Mouse (Mus musculus) naive thymus-derived CD4-positive, alpha-beta T cell, adult 2 months (primary cell): ENCODE measurements around the gene Zfp775.
"Not testable (repeated sequence)": the region's sequence is repeated elsewhere in the genome, so short reads cannot be mapped to it uniquely, and the experiment has no call there.

Source experiments
- DNase-seq: peaks from one replicate; pipeline ENCODE4 v3.0.0-alpha.2; 2011; ENCODE audit warnings: low read depth

Zfp775 gene

DNA sequence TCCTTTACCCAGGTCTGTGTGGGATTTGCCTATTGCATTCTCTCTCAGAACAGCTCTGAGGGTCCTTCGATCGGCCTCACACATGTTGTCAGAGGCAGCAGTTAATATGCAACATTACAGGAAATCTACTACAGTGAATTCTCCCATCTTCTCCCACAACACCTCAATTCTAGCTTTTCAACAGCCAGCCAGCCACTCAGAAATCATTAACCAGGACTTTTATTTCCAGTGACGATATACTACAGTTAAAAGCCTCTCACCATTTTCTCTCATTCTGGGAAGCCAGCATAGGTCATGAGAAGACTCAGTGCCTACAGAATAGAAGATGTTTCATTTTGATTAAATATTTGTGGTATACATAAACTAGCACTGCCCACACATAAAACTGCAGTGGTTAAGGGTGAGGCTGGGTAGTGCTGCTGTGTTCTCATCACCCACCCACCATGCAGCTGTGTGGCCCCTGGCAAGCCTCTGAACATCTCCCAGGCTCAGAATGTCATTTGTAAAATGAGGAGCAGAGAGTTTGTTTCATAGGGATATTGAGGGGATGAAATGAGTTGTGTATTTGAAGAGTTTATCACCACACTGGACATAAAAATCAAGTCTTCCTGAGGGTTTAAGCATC, 10.5 kb upstream of the Zfp775 start:
- DNase-seq = no peak

DNA sequence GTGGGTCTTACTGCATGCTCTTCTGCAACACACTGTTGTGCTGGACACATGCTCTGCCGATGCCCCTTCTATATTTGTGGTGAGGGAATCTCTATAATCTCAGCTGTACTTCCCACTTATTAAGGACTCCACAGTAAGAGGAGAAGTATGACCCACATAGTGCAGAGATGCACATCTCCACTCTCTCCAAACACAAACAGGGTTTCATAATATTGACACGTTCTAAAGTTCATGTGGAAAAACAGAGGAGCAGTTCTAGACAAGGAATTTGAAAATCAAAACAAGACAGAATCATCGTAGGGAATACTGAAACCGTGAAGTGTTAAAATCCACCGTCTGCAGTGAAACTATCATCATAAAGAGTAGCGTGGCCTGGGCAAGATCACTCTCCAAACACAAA, 10.0 kb upstream of the Zfp775 start:
- no peak for DNase-seq

DNA sequence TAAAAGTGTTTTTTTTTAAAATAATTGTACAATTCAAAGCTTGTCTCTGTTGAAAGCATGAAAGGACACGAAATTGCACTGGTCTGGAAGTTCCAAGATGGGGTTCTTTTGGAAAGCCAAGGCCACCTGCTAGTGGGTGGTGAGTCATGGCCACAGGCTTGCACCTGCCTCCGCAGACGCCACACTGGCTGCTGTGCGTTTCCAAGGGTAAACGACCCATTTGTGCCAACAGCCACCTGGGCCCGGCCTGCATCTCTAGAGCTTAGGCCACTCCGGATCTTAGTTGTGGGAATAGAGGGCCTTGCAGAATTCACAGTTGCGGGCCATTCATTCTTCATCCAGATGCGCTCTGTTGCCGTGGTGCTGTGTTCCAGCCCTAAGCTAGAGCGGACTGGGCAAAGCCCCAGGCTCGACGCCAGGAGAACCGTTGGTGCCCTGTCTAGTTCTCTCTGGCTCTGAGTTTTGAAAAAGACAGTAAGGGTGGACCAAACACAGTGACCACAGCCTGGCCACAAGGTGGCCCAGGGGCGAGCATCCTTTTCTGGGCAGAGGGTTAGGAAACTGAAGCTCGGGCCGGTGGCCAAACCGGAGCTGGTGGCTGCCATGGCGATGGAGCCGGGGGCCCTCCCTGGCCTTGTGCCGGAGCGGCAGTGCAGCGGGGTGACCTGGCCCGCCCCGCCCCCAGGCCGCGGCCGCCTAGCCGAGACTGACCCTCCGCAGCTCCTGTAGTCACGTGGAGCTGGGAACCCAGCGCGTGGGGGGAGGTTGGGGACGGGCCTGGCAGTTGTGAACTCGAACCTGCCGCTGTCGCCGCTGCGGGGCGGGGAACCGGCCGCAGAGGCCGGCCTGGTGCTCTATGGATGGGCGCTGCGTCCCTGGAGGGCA, 8.5 kb upstream of the Zfp775 start, which contains the start of the genes Repin1 and Gm44965:
TSS of gene Repin1 (plus strand) at position 726 of the 885 bp plus-strand sequence.
TSS of gene Gm44965 (plus strand) at position 784 of the 885 bp plus-strand sequence.
- DNase-seq = peak; percentile 66

DNA sequence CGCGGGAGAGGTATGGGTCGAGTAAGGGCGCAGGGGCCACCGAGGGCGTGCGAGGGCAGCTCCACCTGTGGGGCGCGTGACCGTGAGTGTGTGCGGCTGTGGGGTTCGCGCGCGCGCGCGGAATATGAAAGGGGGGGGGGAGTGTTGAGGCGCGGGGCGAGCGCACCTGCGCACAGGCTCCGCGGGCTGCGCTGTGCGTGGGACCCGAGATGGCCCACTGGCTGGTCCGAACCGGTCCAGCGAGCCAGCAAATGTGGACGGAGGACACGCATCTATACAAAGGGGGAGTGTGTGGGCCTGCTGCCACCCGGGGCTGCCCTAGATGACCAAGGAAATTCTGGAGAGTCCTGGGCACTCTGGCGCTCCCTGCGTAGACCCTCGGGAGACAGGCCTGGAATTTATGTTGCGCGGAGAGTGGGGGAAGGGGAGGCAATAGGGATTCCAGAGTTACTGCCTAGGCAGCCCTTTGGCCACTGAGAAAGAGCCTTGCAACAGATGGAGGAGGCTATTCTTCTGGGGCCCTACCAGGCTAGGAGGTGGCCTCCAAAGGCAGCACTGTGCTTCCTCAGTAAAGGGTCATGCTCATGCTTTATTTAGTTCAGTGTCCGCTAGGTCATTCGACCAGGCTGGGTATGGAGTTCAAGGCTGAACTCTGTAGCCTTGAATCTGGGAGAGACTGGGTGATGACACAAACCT, 7.7 kb upstream of the Zfp775 start:
- DNase-seq = peak; percentile 24

DNA sequence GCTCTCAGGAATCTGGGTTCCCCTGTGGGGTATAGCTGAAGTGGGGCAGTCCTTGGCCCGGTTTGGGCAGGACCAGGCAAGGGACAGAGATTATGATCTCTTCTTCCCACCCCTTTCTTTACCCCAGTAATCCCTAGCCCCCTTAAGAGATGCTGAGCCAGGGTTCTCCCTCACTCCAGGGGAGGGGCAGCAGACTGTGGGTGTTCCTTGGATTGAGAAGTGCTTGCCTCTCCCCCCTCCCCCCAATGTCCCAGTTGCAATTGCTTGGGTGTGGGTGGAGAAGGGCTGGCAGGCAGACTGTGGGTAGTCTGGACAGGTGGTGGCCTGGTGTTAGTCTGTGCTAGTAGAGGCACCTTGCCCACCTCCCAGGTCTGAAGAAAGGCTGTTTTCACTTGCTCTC, 6.6 kb upstream of the Zfp775 start:
- no peak for DNase-seq

DNA sequence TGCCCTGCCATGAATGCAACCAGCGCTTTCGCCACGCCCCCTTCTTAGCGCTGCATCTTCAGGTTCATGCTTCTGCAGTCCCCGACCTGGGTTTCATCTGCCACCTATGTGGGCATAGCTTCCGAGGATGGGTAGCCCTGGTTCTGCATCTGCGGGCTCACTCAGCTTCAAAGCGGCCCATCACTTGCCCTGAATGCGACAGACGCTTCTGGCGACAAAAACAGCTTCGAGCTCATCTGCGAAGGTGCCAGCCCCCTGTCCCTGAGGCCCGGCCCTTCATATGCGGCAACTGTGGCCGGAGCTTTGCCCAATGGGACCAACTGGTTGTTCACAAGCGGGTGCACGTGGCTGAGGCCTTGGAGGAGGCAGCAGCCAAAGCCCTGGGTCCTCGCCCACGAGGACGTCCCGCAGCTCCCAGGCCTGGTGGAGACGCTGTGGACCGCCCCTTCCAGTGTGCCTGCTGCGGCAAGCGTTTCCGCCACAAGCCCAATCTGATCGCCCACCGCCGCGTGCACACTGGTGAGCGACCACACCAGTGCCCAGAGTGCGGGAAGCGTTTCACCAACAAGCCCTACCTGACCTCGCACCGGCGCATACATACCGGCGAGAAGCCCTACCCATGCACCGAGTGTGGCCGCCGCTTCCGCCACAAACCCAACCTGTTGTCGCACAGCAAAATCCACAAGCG, 5.2 kb upstream of the Zfp775 start:
- DNase-seq = no peak

DNA sequence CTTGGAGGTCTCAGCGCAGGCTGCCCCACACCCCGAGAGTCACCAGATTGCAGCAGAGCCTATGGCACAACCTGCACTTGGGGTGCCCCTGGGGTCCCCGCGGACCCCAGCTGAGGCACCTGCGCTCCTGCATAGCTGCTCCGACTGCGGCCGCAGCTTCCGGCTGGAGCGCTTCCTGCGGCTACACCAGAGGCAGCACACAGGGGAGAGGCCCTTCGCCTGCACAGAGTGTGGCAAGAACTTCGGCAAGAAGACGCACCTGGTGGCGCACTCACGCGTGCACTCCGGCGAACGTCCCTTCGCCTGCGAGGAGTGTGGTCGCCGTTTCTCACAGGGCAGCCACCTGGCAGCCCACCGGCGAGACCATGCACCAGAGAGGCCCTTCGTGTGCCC, 4.6 kb upstream of the Zfp775 start:
- DNase-seq = no peak

DNA sequence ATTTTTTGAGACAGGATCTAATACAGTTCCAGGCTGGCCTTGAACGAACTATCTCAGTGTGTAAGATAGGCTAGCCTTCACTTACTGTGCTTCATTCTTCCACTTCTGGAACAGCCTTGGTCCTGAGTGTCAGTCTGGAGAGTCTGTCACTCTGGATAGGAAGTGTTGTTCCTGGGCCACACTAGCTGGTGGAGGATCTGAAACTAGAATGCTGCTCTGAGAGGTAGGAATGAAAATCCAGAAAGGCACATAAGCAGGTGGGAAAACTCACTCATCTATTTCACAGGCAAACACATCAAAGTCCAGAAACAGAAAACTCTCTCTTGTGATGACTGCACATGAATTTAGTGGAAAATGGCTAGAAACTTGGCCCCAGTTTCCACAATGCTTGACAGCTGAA, 1.3 kb upstream of the Zfp775 start:
- no peak for DNase-seq

DNA sequence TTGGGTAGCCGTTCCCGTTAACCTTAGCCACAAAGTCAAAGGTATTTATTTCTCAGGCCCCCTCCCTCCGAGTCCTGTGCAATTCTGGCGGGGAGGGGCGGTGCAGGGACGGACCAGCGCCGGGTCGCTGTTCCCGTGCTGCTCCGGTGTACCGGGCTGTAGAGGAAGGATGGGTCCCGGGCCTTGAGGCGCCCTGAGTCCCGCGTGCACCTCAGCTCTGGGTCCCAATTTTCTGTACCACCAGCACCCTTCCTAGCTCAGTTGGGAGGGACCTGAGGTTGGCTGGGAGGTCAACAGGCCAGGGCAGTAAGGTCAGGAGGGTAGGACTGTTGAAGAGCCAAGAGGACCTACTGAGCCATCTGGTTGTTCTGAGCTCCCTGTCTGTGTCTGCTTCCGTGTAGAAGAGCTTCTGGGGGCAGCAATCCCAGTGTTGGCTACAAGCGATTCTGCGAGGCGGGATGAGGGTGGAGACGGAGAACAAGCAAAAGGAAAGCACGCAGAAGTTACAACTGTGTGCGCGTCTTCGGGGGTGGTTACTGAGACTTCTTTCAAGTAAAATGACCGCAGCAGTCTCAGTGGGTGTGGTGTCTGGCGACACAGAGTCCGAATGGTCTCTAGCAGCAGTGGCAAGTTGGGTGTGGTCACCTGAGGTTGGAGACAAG, 348 bp downstream of the Zfp775 start:
- DNase-seq = no peak

DNA sequence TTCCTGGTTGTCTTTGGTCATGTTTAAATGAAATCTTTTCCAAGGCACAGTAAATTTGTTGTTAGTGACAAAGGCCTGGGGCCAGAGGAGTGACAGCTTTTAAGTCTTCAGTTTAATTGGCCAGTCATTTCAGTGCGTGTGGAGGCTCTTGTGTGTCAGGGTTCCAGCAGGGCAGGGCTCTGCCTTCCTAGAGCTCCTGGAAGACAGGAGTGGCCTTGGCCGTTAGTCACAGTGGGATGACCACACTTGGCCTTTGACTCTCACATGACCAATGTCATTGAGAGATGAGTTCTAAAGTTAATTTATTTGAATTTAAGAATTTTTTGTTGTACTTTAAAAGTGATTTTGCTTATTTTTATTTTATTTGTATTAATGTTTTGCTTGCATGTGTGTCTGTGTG, 6.3 kb downstream of the Zfp775 start:
- no peak for DNase-seq

DNA sequence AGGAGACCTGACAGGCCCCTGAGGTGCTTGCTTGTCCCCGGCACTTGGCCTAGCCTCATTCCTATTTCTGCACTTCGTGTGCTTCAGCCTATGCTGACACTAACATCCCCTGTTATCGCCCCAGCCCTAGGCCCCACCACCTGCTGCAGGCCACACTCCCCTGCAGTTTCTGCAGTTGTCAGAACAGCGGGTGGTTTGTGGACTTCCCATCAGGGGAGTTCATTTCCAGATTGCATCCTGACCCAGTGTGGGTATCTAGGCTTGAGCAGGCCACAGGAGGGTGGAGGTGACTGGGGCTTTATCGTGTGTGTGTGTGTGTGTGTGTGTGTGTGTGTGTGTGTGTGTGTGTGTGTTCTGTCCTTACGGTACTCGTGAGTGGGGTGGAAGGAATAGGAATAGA, 7.6 kb downstream of the Zfp775 start:
- no peak for DNase-seq

DNA sequence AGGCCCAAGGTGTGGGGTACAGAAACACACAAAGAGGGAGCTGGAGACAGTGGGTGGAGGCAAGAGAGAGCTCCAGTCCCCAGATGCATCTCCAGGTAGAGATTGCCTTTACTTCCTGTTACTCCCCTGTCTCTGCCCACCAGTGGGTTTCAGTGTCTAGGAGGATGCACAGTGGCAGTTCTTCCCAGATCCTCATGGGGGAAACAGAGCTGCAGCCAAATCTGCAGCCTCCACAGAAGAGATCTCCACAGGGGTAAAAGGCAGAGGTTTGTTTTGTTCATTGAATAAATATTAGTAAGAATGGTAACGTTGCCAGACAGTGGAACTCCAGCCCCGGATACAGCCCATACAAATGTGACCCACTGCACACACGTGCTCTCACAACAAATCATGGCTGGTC, 8.8 kb downstream of the Zfp775 start:
- DNase-seq = no peak

DNA sequence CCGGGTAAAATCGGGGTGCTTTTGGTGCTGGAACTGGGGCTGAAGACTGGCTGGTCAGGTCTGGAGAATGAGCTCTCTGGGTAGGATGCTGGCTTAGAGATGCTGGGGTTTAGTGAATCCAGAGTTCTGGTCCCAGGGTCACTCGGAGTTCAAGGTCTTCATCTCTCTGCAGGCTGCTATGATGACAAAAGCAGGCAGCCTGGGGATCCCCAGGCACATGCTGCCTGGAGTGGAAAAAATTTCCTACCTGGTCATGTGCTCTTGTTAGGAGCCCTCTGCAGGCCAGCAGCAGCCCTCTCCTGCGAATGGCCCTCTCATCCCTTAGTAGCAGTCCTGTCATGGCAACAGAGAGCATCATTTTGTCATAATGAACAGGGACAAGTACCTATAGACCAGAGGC, 11.6 kb downstream of the Zfp775 start:
- DNase-seq = no peak

DNA sequence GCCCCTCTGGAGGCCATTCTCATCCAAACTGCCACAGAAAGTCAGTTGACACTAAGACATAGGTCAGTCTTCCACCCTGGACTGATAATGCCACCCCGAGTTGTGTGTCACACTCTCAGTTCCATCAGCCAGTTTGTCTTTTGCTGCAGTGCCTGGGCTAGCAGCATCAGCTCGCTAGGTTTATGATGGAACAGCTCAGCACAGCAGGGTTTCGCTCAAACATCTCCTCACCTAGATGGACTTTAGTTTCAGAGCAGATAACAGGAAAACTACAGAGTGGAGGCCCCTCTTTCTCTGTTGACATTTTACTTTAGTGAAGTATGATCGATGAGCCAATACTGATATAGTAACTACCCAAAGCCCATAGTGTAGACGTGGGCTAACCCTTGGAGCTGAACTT, 12.9 kb downstream of the Zfp775 start:
- no peak for DNase-seq

DNA sequence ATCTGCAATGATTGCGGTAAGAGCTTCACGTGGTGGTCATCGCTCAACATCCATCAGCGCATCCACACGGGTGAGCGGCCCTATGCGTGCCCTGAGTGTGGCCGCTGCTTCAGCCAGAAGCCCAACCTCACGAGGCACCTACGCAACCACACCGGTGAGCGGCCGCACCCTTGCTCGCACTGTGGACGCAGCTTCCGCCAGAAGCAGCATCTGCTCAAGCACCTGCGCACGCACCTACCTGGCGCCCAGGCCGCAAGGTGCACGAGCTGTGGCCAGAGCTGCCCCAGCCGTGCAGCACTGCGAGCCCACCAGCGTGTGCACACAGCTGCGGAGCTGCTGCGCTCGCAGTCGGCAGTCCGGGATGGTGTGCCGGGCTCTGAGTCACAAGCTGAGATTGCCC, 18.2 kb downstream of the Zfp775 start:
- DNase-seq = no peak

DNA sequence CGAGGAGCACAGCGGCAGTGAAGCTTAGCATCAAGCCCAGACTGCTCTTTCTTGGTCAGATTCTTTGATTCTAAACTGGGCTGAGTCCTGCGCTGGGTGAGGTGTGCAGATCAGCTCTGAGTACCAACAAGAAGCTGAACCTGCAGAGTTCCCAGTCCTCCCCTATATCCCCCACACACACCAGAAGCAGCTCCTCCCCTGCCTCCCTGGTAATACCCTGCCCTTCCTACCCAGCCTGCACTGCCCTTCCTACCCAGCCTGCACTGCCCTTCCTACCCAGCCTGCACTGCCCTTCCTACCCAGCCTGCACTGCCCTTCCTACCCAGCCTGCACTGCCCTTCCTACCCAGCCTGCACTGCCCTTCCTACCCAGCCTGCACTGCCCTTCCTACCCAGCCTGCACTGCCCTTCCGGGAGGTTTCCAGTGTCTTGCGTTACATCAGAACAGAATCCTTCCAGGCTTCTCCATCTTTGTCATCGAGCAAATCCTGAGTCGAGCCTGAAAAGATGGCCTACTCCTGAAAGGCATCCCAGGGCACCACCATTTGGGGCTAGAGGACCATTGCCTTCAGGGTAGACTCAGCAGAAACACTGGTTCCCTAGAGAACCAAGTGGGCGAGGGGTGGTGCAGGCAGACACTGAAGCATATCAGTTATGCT, 20.5 kb downstream of the Zfp775 start:
- not testable (repeated sequence) for DNase-seq

DNA sequence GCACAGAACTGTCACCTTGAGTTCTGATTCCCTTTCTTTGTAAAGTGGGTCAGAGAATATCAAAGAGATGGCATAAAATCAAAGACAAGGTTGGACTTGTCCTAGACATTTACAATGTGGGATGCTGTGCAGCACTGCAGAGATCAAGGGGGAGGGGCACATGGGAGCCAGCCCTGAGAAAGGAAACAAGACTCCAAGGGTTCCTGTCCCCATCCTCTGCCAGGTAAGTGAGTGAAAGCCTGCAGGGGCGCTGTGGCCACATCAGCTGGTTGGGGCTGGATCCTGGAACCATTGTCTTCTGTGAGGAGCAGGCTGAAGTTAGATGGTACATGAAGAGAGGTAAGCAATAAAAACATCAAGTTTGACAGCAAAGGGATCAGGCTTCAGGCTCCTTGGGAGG, 21.6 kb downstream of the Zfp775 start:
- DNase-seq = no peak

DNA sequence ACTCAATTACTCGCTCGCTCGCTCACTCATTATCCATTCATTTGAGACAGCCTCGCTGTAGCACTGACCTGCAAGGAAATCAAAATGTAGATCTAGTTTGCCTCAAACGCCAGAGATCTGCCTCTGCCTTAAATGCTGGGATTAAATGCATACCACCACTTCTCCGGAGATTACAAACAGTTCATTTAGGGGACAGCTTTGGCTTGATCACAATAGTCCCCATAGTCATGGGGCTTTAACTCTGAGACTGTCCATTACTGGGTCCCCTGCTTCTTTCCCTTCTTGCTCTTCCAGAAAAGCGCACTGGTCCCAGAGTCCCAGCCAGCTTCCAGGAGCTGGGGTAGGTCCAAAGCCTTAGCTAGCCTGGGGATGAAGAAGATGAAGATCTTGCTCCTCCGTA, 24.6 kb downstream of the Zfp775 start, which contains the start of gene AI854703:
TSS of gene AI854703 (plus strand) at position 301 of the 400 bp plus-strand sequence.
- DNase-seq = no peak

DNA sequence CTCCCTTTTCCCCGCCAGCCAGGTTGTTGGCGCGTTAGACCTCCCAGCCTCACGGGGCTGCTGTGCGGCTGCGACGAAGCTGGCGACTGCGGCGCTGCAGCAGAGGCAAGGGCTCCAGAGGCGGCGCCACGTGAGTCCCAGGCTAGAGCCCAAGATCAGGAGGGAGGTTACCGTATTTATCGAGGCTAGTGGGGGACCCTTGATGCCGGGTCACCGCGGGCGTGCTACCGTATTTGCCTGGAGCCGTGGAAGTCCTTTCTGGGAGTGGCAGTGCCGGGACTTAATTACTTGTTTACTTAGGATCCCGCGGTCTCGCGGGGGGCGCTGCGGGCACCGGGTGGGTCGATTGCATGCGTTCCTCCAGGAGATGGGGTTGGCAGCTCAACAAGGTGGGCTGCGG, 25.1 kb downstream of the Zfp775 start:
- peak; percentile 57 for DNase-seq

DNA sequence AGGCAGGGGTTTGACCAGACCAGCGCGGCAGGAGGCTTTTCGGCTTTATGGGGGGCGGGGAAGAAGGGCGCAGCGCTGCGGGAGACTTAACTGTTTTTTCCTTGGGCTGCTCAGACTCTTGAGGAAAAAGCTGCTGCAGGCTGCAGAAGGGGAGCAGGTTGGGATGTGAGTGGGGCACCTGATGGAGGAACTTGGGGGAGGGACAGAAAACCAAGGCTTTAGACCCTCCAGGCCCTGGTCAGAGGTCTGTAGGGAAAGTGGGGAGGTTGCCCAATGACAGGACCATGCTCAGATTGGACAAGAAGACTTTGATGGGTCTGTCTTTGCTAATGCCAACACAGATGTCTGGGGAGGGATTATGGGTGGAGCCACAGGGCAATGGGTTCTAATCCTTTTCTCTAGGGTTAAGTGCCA, 25.7 kb downstream of the Zfp775 start:
- DNase-seq = peak; percentile 16

DNA sequence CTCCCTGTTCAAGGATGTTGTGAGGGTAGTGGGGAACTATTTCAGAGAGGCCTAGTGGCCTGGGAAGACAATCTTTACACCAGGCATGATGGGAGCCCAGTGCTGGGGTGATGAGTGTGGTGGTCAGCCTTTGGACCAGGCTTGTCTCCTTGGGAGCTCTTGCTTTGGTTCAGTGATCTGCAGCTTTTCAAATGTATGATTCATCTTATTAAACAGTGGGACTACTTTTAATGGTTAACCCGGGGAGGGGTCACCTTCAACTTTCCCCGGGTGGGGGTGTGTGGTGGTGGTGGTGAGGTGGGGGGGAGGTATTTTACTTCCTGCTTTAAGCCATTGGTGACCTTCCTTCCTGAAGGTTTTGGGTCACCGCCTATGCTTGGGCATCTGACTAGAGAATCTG, 26.5 kb downstream of the Zfp775 start:
- no peak for DNase-seq
